Mouse (Mus musculus) left cerebral cortex, postnatal 10 days (tissue): ENCODE results near the gene Prkca. TPM values are rescaled to one million over a fixed set of nuclear protein-coding genes. Genes with fewer than 3 reads are reported as not detected.

Source experiments
- DNase-seq, 2 experiments: peaks; one replicate each; pipeline ENCODE4 v3.0.0; 2021 to 2022; ENCODE audit warnings: low spot score in 2 of 2, mixed read lengths in 1 of 2; ENCODE audit errors: extremely low spot score in 1 of 2
- intact Hi-C: fragments of 180-260 bp; cut with DNase I; formaldehyde crosslinking; loops from one replicate; pipeline ENCODE4 v1.15.1; 2025
- total RNA-seq, 2 experiments: library from RNA; stranded (reverse); gene quantifications; 2 replicates each; pipeline ENCODE4 v1.2.3; 2021

Gene Prkca
- total RNA-seq, 2 experiments from 2014 or later = 118 to 125 TPM

GRCm38 (mm10) chr11:108248218-108249046, 95.3 kb downstream of the Prkca start:
- intact Hi-C loops = no loop called here
- DNase-seq = no peak

GRCm38 (mm10) chr11:108247121-108247863, 96.4 kb downstream of the Prkca start:
- DNase-seq = no peak
- intact Hi-C loops = no loop called here

GRCm38 (mm10) chr11:108246267-108246702, 97.4 kb downstream of the Prkca start:
- DNase-seq = no peak
- intact Hi-C loops = no loop called here

GRCm38 (mm10) chr11:108244241-108244640, 99.5 kb downstream of the Prkca start:
- no peak for DNase-seq
- intact Hi-C loops = no loop called here

- intact Hi-C loops = no loop called here
- DNase-seq = no peak
These were observed 100.1 kb downstream of the Prkca start for GRCm38 (mm10) chr11:108243633-108244032.

GRCm38 (mm10) chr11:108240924-108241498, 102.7 kb downstream of the Prkca start:
- DNase-seq = no peak
- intact Hi-C loops = no loop called here

- intact Hi-C loops = no loop called here
These were observed 104.6 kb downstream of the Prkca start for GRCm38 (mm10) chr11:108239173-108239572.

GRCm38 (mm10) chr11:108236754-108237428, 106.8 kb downstream of the Prkca start:
- intact Hi-C loops = no loop called here
- DNase-seq = no peak

More at GRCm38 (mm10) chr11:108239173-108239572, 104.6 kb downstream of the Prkca start:
- DNase-seq = no peak

GRCm38 (mm10) chr11:108236195-108236594, 107.5 kb downstream of the Prkca start:
- DNase-seq = no peak
- intact Hi-C loops = no loop called here

GRCm38 (mm10) chr11:108235081-108235703, 108.5 kb downstream of the Prkca start:
- intact Hi-C loops = no loop called here
- DNase-seq = no peak

- no peak for DNase-seq
- intact Hi-C loops = no loop called here
These were observed 110.7 kb downstream of the Prkca start for GRCm38 (mm10) chr11:108233015-108233414.

- intact Hi-C loops = no loop called here
These were observed 113.6 kb downstream of the Prkca start for GRCm38 (mm10) chr11:108230101-108230500.

GRCm38 (mm10) chr11:108229176-108229946, 114.4 kb downstream of the Prkca start:
- intact Hi-C loops = no loop called here
- no peak for DNase-seq

More at GRCm38 (mm10) chr11:108230101-108230500, 113.6 kb downstream of the Prkca start:
- DNase-seq = no peak

- DNase-seq = no peak
- intact Hi-C loops = no loop called here
These were observed 115.2 kb downstream of the Prkca start for GRCm38 (mm10) chr11:108228497-108228896.

GRCm38 (mm10) chr11:108226248-108226647, 117.5 kb downstream of the Prkca start:
- DNase-seq = no peak
- intact Hi-C loops = no loop called here

GRCm38 (mm10) chr11:108224233-108224973, 119.3 kb downstream of the Prkca start:
- intact Hi-C loops = no loop called here
- peak in 1 of 2 experiments; percentile 43 for DNase-seq

- intact Hi-C loops = no loop called here
These were observed 120.0 kb downstream of the Prkca start for GRCm38 (mm10) chr11:108223613-108224232.

More at GRCm38 (mm10) chr11:108223613-108224232, 120.0 kb downstream of the Prkca start:
- no peak for DNase-seq
